Mouse (Mus musculus) adrenal gland, postnatal 36 days (tissue): ENCODE results near the gene Sec22a. TPM values are rescaled to one million over a fixed set of nuclear protein-coding genes. Genes with fewer than 3 reads are reported as not detected.

Experiments
- DNase-seq, 2 experiments: peaks; one replicate each; pipeline ENCODE4 v3.0.0; 2021; ENCODE audit warnings: mixed read lengths in 1 of 2
- long read RNA-seq, 2 experiments: library from polyadenylated mRNA; stranded (forward); transcript quantifications; one replicate each; pipeline ENCODE4 v2.0.0; 2021; ENCODE audit warnings: borderline sequencing depth in 2 of 2
- total RNA-seq, 2 experiments: library from RNA; stranded (reverse); gene quantifications; 2 replicates each; pipeline ENCODE4 v1.2.3; 2021

The Sec22a gene
- 10 to 100 TPM; 22.2 to 32.3 TPM for total RNA-seq
- long read RNA-seq, experiment 1, transcript Sec22a-201 (7 exons, 3,992 nt): major isoform, 34 of 48 reads
- long read RNA-seq, experiment 1, partial matches to known transcripts: 2 of 48 reads
- long read RNA-seq, experiment 1, other reads (novel, unspliced or antisense): 11 of 48 reads
- long read RNA-seq, experiment 2, transcript Sec22a-201 (7 exons, 3,992 nt): major isoform, 8 of 8 reads
- long read RNA-seq, experiment 2, partial matches to known transcripts: 0 of 8 reads
- long read RNA-seq, experiment 2, other reads (novel, unspliced or antisense): 0 of 8 reads

- peak; percentile 97 for DNase-seq
These were observed at the start of gene Sec22a for GRCm38 (mm10) chr16:35363150-35364062. Gene Sec22a (minus strand): TSS chr16:35363918.

DNA sequence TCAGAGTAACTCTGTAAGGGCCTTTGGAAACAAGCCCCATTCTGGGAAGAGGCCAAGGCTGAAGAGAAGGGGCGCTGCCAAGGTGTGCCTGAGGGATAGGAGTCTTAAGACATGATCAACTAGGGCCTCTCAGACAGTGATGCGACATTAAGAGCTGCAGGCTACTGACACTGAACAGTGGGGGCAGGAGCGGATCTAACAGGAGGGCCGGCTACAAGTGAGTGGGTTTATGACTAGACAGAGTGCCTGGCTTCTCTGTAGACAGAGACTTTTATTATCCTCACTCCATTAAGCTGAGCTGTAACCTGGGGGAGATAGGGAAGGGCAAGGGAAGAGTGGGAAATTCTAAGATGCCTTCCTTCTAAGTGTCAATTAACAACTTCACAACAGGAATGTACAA lies 43.0 kb upstream of the Sec22a start:
- no peak for DNase-seq

DNA sequence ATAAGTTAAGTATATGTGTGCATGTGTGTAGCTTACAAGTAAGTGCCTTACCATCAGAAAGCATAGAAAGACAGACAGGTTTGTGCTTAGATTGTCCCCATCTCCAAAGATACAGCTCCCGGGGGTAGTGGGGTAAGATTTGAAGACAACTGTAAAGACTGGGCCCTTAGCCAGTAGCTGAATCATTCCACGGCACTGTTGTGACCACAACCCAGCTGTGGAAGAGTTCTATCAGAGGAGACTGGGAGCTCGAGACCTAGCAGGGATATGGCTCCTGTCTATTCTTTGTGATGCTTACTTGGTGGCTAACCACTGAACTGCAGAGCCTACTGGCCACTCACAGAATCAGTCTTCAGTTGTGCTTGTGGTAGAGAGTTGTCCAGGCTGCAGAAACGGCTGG lies 42.4 kb upstream of the Sec22a start:
- DNase-seq: no peak

- no peak for DNase-seq
These were observed 41.8 kb upstream of the Sec22a start for GRCm38 (mm10) chr16:35405348-35406080.

DNA sequence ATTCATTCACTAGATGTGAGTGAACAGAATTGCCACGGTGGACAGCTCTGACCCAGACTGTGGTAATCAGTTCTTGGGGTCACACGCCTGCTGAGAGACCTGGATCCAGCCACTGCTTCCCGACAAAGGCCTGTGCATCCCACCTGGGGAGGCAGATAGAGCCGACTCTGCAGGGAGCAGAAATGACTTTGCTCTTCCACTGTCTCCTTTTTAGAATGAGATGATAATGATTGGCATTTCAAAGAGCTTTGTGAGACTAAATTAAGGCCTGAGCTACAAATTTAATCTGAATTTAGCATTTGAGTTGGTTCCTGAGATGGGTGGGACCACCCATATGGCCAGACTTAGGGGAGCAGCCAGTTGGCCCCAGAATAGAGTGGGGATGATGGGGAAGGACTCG lies 41.1 kb upstream of the Sec22a start:
- no peak for DNase-seq

GRCm38 (mm10) chr16:35403891-35404290 lies 40.2 kb upstream of the Sec22a start:
- DNase-seq: no peak

DNA sequence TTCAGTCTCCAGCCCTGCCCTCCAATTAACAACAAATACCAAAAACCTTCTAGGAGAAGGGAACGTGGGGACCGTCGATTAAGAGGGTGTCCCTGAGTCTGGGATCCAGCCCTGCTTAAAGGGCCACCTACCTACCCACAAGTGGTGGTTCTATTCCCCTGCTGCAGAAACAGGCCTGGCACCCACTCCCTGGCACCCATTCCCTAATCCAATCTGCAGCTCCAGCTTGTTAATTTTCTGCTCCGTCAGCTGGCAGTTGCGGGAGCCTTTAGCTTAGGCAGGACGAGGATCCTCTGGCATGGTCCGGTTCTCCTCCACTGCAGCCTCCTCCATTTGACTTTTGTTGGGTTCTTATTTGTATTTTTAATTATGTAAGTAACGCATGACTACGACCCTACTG lies 39.6 kb upstream of the Sec22a start:
- no peak for DNase-seq

- peak in 1 of 2 experiments; percentile 26 for DNase-seq
These were observed 29.1 kb upstream of the Sec22a start for GRCm38 (mm10) chr16:35392813-35393212.

GRCm38 (mm10) chr16:35385654-35386053 lies 21.9 kb upstream of the Sec22a start:
- no peak for DNase-seq

DNA sequence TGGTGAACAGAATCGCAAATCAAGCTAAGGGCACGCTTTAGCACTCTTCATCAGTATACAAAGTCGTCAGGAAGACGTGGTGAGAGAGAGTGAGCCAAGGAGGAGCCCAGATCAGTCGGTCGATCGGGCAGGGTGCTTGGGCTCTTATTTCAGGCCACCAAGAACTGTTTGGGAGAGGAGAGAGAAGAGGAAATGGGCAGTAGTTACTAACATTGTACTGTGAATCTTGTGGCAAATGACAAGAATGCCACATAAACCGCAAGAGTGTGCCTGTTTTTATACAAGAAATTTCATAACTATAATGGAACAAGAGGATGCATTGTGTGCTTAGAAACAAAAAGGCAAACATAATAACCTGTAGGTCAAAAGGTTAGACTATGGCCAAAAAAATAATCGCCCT lies 16.3 kb upstream of the Sec22a start:
- DNase-seq: no peak

DNA sequence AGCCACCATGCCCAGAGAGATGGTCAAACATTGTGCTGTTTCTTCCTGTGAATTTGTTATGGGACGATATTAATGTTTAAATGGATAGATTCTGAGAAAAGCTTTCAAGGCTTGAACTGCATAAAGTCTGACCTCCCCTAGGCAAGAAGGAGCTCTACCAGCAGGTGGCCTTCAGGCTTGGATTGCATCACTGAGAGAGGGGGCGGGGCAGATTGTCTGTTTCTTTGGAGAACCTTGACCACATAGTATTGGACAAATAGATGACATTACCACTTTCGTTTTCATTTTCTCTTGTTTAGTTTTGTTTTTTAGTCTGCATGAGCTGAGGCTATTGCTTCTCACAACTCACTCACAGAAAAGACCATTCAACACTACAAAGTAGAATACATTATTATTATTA lies 15.6 kb upstream of the Sec22a start:
- DNase-seq: peak; percentile 84 to 89

GRCm38 (mm10) chr16:35364063-35364428 lies 328 bp upstream of the Sec22a start:
- no peak for DNase-seq

GRCm38 (mm10) chr16:35362221-35362620 lies 1.5 kb downstream of the Sec22a start:
- no peak for DNase-seq

- peak; percentile 60 to 72 for DNase-seq
These were observed 3.1 kb downstream of the Sec22a start for GRCm38 (mm10) chr16:35360593-35360992.

- peak; percentile 36 to 63 for DNase-seq
These were observed 6.3 kb downstream of the Sec22a start for GRCm38 (mm10) chr16:35357449-35357848.

GRCm38 (mm10) chr16:35330451-35330850 lies 33.3 kb downstream of the Sec22a start:
- DNase-seq: no peak

- no peak for DNase-seq
These were observed 43.9 kb downstream of the Sec22a start for GRCm38 (mm10) chr16:35319773-35320172.

GRCm38 (mm10) chr16:35319335-35319734 lies 44.4 kb downstream of the Sec22a start:
- no peak for DNase-seq

DNA sequence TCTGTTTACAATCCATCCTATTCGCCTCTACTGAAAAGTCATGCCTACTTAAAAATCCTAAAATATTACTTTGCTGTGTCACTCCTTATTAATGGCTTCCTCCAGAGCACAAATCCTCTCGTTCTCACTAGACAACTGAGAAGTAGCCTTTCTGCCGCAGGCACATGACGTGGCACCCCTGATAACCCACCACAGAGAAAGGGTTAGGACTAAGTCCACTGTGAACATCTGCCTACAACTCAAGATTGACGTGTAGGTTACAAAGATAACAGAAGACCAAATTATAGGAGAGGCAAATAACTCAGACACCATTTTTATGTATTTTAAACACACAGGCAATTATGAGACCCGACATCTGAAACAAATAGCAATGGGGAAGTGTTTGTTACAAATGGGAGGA lies 45.3 kb downstream of the Sec22a start:
- DNase-seq: no peak

DNA sequence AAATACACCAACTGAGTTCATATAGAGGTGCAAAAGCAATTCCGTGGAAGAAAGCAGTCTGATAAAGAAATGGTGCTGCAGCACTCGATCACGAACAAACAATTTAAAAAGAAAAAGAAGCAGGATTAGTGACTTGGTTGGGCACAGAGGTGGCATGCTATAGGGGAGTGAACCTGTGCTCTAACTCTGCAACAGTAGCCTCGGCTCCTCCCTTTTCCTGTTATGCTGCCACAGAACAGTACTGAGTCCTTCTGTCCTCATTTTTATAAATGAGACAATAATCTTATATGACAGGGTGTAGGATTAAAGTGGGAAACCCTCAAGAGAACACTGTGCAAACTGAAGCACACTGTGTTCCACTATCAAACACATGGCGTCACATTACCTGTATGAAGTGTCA lies 46.3 kb downstream of the Sec22a start:
- DNase-seq: no peak

DNA sequence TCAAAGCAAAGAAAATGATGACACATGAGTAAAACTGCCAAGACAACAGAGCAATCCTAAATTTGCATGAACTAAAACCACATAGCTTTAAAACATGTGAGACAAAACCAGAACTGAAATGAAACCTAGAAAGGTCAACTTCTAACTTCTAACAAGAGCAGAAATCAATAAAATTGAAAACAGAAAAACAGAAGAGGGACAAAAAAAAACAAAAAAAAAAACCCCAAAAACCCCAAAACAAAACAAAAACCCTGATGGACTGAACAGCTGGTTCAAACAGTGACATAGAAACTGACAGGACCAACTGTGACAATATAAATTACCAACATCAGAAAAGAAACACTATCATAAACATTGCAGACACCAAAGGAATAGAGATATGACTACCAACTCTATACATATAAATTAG lies 46.9 kb downstream of the Sec22a start:
- DNase-seq: no peak

DNA sequence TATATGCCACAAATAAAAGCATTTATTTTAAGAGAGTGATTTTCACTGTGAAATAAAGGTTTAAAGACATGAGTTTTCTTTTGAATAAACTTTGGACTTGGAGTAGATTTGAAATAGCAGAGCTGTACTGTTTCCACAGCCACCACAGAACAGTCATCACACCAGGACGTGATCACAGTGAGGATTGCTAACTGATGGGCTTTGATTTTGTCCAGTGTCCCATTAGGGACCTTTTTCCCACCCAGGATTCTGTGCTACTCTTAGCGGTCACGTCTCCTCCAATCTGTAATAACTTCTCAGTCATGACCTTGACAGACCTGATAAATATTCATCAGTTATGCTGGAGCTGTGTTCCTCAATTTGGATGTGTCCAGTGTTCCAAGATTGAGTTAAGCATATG lies 48.2 kb downstream of the Sec22a start:
- DNase-seq: no peak

GRCm38 (mm10) chr16:35311586-35311985 lies 52.1 kb downstream of the Sec22a start:
- DNase-seq: no peak
